Mouse (Mus musculus) lung, embryonic 15.5 days (tissue): ENCODE data around the gene Zfp865. TPM values are rescaled to one million over a fixed set of nuclear protein-coding genes. Genes with fewer than 3 reads are reported as not detected.
A peak's percentile ranks its signal among the peaks of the same experiment; 100 is the strongest.

ENCODE experiments used
- ATAC-seq: fragments of 200-750 bp; cut with Nextera tagmentation; 2 replicates; pipeline ENCODE4 v1.8.0; 2017; ENCODE audit warnings: moderate number of reproducible peaks, borderline replicate concordance; ENCODE audit not compliant: low FRiP score, low TSS enrichment; ENCODE audit errors: extremely low read depth
- H3K27ac ChIP-seq: fragments of 300-500 bp; sonication (generic); 2 replicates; pipeline ENCODE4 v1.5.1; 2015; ENCODE audit warnings: moderate library complexity, mild to moderate bottlenecking, inconsistent platforms
- H3K27me3 ChIP-seq: fragments of 300-500 bp; sonication (generic); 2 replicates; pipeline ENCODE4 v1.6.1; 2015; ENCODE audit warnings: inconsistent platforms
- H3K36me3 ChIP-seq: fragments of 300-500 bp; sonication (generic); 2 replicates; pipeline ENCODE4 v1.6.1; 2015; ENCODE audit warnings: inconsistent platforms
- H3K4me1 ChIP-seq: fragments of 300-500 bp; sonication (generic); 2 replicates; pipeline ENCODE4 v1.6.1; 2015; ENCODE audit warnings: inconsistent platforms
- H3K4me2 ChIP-seq: fragments of 300-500 bp; sonication (generic); 2 replicates; pipeline ENCODE4 v1.6.1; 2015; ENCODE audit warnings: inconsistent platforms, mild to moderate bottlenecking, moderate library complexity
- H3K4me3 ChIP-seq: fragments of 300-500 bp; sonication (generic); 2 replicates; pipeline ENCODE4 v1.5.1; 2015; ENCODE audit warnings: mild to moderate bottlenecking, inconsistent platforms
- H3K9ac ChIP-seq: fragments of 300-500 bp; sonication (generic); 2 replicates; pipeline ENCODE4 v1.6.1; 2015; ENCODE audit warnings: inconsistent platforms
- H3K9me3 ChIP-seq: fragments of 300-500 bp; sonication (generic); 2 replicates; pipeline ENCODE4 v1.6.1; 2016; ENCODE audit warnings: inconsistent platforms
- WGBS: fragments of 180-500 bp; shearing (Covaris S2); methylation state at CpG from one replicate; pipeline ENCODE4 v1.1.7; 2015; 5-methylcytosine and 5-hydroxymethylcytosine counted together
- polyA plus RNA-seq: library from polyadenylated mRNA; unstranded; fragments of >200 nt; fragmentation: Nextera tagmentation; extraction: Ambion mirVana; gene quantifications from 2 replicates; pipeline ENCODE4 v1.2.1, GENCODE M21; 2015

The Zfp865 gene
- polyA plus RNA-seq, 1 experiment from 2014 or later, result 6.7 TPM

GRCm38 (mm10) chr7:5056651-5057263 lies 36.6 kb downstream of the Zfp865 start:
- ATAC-seq, result no peak
- Histone ChIP-seq H3K4me3 (peak overlapping the region; percentile 45), H3K9ac (peak overlapping the region; percentile 50), H3K4me1 (peaks cover 40% of the 10 kb centered on the region), H3K9me3 (no peaks in the 10 kb centered on the region), H3K27ac (no peak overlapping the region), H3K4me2 (peak overlapping the region; percentile 74), H3K27me3 (peaks cover 70% of the 10 kb centered on the region), H3K36me3 (no peaks in the 10 kb centered on the region)
- under 1% methylated on average over 55 of the region's 55 CpGs for WGBS

DNA sequence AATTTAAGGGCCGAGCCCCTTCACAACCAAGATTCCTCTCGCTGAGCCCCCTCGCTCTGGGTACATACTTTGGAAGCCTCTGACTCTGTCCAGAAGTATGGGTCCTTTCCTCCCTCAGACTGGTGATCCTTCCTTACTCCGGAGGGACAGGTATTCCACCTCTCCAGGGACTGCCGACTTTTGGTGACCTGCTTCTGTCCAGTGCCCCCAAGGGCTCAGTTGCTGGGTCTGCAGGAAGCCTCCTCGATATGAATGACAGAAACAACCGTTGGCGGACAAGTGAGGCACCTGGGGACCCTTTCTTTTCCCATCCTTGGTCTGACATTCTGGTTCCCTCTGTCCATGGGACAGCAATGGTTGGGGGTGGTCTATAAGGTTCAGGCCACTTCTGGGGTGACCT lies 37.2 kb downstream of the Zfp865 start:
- Histone ChIP-seq H3K9me3 (no peaks in the 10 kb centered on the region), H3K27me3 (peaks cover 64% of the 10 kb centered on the region), H3K4me2 (peak overlapping the region; percentile 74), H3K4me1 (peaks cover 35% of the 10 kb centered on the region), H3K4me3 (peak overlapping the region; percentile 45), H3K9ac (no peak overlapping the region), H3K27ac (no peak overlapping the region), H3K36me3 (no peaks in the 10 kb centered on the region)
- ATAC-seq, result no peak
- WGBS, result 25% methylated on average over 8 of the region's 8 CpGs

DNA sequence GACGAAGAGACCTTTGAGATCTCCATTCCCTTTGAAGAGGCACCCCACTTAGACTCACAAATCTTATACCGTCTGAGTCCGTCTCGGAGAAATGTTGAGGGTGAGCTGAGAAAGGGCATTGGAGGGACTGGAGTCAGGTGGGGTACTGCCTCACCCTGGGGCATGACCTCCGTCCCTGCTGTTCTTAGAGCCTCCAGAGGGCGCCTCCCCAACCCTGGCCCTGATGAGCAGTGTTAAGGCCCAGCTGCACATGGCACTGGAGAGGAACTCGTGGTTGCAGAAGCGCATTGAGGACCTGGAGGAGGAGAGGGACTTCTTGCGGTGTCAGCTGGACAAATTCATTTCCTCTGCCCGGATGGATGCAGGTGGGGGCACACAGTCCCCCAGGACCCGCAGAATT lies 37.6 kb downstream of the Zfp865 start:
- Histone ChIP-seq H3K9me3 (no peaks in the 10 kb centered on the region), H3K4me2 (no peak overlapping the region), H3K27me3 (peaks cover 60% of the 10 kb centered on the region), H3K9ac (no peak overlapping the region), H3K27ac (no peak overlapping the region), H3K4me1 (peaks cover 31% of the 10 kb centered on the region), H3K36me3 (no peaks in the 10 kb centered on the region), H3K4me3 (no peak overlapping the region)
- no peak for ATAC-seq
- WGBS, result 40% methylated on average over 11 of the region's 11 CpGs

DNA sequence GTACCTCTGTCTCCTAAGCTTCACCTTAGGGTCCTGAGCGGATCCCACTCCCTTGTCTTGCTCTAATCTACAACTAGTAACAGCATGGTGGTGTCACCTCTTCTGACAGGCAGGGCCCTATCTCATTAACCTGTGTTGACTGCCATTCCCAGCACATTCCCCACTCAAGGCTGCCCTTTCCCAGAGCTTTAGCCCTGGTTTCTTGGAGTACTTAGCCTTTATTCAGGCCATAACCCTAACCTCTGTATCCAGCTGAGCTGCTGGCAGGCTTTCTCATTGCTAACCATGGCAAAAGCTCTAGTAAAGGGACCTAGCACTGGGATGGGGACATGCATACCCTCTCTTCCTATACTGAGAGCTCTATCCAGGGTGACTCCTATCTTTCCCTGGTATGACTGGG lies 38.5 kb downstream of the Zfp865 start:
- Histone ChIP-seq H3K4me2 (no peak overlapping the region), H3K9me3 (no peaks in the 10 kb centered on the region), H3K27me3 (peaks cover 51% of the 10 kb centered on the region), H3K36me3 (no peaks in the 10 kb centered on the region), H3K4me3 (no peak overlapping the region), H3K27ac (no peak overlapping the region), H3K4me1 (peaks cover 29% of the 10 kb centered on the region), H3K9ac (no peak overlapping the region)
- ATAC-seq, result no peak
- WGBS, result 84% methylated on average over 1 of the region's 1 CpGs

DNA sequence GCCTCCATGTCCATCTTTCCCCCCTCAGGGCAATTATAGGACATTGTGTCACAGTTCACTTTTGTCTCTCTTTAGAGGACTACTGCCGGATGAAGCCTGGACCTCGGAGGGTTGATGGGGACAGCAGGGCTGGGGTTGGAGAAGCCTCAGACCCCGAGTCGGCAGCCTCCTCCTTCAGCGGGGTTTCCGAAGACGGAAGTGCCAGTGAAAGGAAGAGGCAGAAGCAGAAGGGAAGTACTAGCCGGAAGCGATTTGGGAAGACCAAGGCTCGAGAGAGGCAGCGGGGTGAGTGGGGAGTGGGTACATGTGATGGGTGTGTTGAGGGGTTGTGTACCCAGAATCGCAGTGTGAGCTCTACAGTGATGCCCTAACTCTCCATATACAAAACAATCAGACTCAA lies 39.2 kb downstream of the Zfp865 start:
- H3K27me3 ChIP-seq, result peaks cover 44% of the 10 kb centered on the region
- H3K4me2 ChIP-seq, result no peak overlapping the region
- H3K9ac ChIP-seq, result no peak overlapping the region
- H3K36me3 ChIP-seq, result no peaks in the 10 kb centered on the region
- H3K4me3 ChIP-seq, result peak overlapping the region; percentile 58; the same call in 1 of the 2 replicates
- 88% methylated on average over 12 of the region's 12 CpGs for WGBS
- H3K9me3 ChIP-seq, result no peaks in the 10 kb centered on the region
- no peak overlapping the region for H3K27ac ChIP-seq
- peaks cover 32% of the 10 kb centered on the region for H3K4me1 ChIP-seq
- ATAC-seq, result no peak

- peaks cover 35% of the 10 kb centered on the region for H3K27me3 ChIP-seq
- H3K9ac ChIP-seq, result peak overlapping the region; percentile 92
- H3K4me1 ChIP-seq, result peaks cover 36% of the 10 kb centered on the region
- no peaks in the 10 kb centered on the region; the same call in 1 of the 2 replicates for H3K36me3 ChIP-seq
- peak overlapping the region; percentile 100 for H3K27ac ChIP-seq
- H3K4me3 ChIP-seq, result peak overlapping the region; percentile 58
- no peaks in the 10 kb centered on the region for H3K9me3 ChIP-seq
- whole genome bisulfite sequencing, result 2% methylated on average over 27 of the region's 27 CpGs
- H3K4me2 ChIP-seq, result peak overlapping the region; percentile 95
- ATAC-seq, result peak; percentile 5; the same call in 1 of the 2 replicates
Observed at GRCm38 (mm10) chr7:5060239-5060731, 40.1 kb downstream of the Zfp865 start.

DNA sequence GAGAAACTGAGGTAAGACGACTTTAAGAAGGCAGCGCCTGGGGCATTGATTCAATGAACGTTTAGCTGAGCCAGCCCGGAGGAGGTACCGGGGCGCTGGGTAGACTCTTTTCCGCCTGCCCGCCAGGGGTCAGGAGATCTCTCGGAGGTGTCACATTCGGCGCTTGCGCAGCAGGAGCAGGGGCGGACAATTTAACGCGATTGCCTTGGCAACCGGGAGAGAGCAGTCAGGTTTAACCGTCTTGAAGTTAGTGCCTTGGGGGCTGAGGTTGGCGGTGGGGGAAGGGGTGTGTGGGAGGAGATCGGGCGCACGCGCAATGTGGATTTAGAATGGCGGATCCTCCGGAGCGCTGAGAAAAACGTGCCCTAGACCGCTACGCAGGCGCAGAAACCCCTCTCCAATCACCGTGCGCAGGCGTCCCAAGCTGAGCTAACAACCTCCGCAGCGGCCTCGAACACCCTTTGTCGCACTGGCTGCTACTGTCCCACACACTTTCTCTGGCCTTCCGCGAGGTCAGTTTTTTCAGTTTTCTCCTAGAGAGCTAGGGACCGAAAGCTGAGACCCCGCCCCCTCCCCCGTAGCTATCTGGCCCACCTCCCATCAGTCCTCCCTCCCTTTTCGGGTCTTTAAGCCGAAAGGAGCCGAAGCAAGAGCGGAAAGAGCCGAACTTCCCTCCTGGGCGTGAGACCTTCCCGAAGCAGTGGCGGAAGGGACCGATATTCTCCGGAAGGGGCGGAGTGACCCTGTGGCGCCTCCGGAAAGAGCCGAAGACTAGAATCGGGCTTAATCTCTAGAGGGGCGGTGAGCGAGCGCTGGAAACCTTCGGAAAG lies 41.0 kb downstream of the Zfp865 start:
- Histone ChIP-seq H3K4me3 (peak overlapping the region; percentile 58), H3K9me3 (no peaks in the 10 kb centered on the region), H3K9ac (peak overlapping the region; percentile 92), H3K36me3 (peaks cover 5% of the 10 kb centered on the region; the same call in 1 of the 2 replicates), H3K4me1 (peaks cover 45% of the 10 kb centered on the region), H3K27me3 (peaks cover 26% of the 10 kb centered on the region), H3K27ac (peak overlapping the region; percentile 100), H3K4me2 (peak overlapping the region; percentile 95)
- peak; percentile 90 for ATAC-seq
- WGBS, result under 1% methylated on average over 60 of the region's 60 CpGs

GRCm38 (mm10) chr7:5061774-5062359 lies 41.7 kb downstream of the Zfp865 start, which contains the start of gene U2af2:
Gene U2af2, plus strand, starts transcription at chr7:5062143.
- under 1% methylated on average over 65 of the region's 65 CpGs for WGBS
- Histone ChIP-seq H3K9me3 (no peaks in the 10 kb centered on the region), H3K4me2 (peak within 1 kb of the TSS; percentile 95), H3K9ac (peak within 1 kb of the TSS; percentile 92), H3K27me3 (peaks cover 19% of the 10 kb centered on the region), H3K27ac (peak within 1 kb of the TSS; percentile 100), H3K4me1 (peaks cover 42% of the 10 kb centered on the region), H3K36me3 (peaks cover 10% of the 10 kb centered on the region), H3K4me3 (peak within 1 kb of the TSS; percentile 58)
- ATAC-seq, result peak; percentile 85

DNA sequence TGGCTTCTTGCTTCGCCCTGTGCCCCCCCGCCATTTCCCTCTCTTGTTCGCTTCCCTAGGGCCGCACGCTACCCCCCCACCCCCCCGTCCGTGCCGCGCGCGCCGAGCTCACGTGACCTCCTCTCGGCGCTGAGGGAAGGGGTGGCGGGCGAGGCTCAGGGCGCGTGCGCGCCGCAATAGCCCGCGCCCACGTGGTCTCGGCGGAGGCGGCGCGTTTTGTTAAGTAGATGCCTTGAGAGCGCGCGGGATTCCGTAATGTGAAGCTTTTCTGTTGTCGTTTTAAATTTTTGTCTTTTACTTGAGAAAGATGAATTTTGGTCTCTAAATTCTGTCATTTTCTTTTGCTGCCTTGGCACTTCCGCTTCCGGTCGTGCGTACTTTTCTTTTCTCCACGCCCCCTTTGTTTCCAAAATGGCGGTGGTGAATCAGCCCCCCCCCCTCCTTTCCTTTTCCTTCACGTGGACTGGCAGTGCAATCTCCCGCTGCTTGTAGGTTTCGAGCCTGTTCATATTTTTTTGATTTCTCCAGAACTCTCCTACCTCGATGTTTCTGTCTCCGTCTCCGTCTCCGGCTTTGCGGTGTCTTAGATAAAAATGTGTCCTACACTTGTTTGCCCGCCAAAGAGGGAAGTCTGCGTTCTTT lies 42.3 kb downstream of the Zfp865 start:
- Histone ChIP-seq H3K9me3 (no peaks in the 10 kb centered on the region), H3K27me3 (peaks cover 13% of the 10 kb centered on the region), H3K4me3 (peak overlapping the region; percentile 58), H3K36me3 (peaks cover 17% of the 10 kb centered on the region), H3K4me1 (peaks cover 40% of the 10 kb centered on the region), H3K27ac (peak overlapping the region; percentile 100), H3K4me2 (peak overlapping the region; percentile 95), H3K9ac (peak overlapping the region; percentile 47)
- ATAC-seq, result peak; percentile 69
- WGBS, result 0% methylated on average over 51 of the region's 51 CpGs

- 0 out of 2 replicates have a peak overlapping the region, but pooled peaks have one; percentile 58 for H3K4me3 ChIP-seq
- peak overlapping the region; percentile 95; the same call in 1 of the 2 replicates for H3K4me2 ChIP-seq
- H3K9me3 ChIP-seq, result no peaks in the 10 kb centered on the region
- H3K27me3 ChIP-seq, result no peaks in the 10 kb centered on the region
- no peak for ATAC-seq
- no peak overlapping the region for H3K27ac ChIP-seq
- peaks cover 37% of the 10 kb centered on the region for H3K4me1 ChIP-seq
- peaks cover 41% of the 10 kb centered on the region for H3K36me3 ChIP-seq
- WGBS, result 89% methylated on average over 6 of the region's 6 CpGs
- no peak overlapping the region for H3K9ac ChIP-seq
Observed at GRCm38 (mm10) chr7:5064886-5065285, 44.7 kb downstream of the Zfp865 start.

DNA sequence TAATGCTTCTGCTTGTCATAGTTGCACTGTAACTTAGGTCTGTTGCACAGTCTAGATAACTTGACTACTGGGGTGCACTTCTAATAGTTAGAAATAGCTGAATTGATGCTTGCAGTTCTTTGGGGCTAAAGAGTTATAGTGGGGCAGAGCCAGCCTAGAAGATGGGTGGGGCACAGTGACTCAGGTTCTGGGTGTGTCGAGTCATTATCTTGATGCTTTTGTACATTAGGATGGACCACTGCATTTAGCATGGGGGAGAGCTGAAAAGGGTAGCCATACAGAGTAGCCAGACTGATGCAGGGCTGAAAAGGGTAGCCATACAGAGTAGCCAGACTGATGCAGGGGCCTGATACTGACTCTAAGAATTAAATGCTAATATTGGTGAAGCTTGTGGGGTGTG lies 53.4 kb downstream of the Zfp865 start:
- Histone ChIP-seq H3K4me3 (no peak overlapping the region), H3K9ac (no peak overlapping the region), H3K4me2 (no peak overlapping the region), H3K36me3 (peaks cover 96% of the 10 kb centered on the region), H3K4me1 (no peaks in the 10 kb centered on the region), H3K27ac (no peak overlapping the region), H3K27me3 (no peaks in the 10 kb centered on the region), H3K9me3 (no peaks in the 10 kb centered on the region)
- ATAC-seq, result no peak
- 69% methylated on average over 1 of the region's 1 CpGs for WGBS
